Mouse (Mus musculus) gastrocnemius, postnatal 10 days (tissue): ENCODE measurements at regions not wholly inside any gene's neighbourhood (a gene's known extent, or its start where the extent isn't known, plus 50 kb on each side); places are given as distances from the start of the nearest gene placed in this dataset.

Experiments used
- DNase-seq: peaks from one replicate; pipeline ENCODE4 v3.0.0; 2021; ENCODE audit warnings: mixed read lengths
- microRNA-seq, 2 experiments: library from miRNA; unstranded; fragments of <30 nt; microRNA quantifications; one replicate each; pipeline ENCODE4 v1.2.0; 2021

DNA sequence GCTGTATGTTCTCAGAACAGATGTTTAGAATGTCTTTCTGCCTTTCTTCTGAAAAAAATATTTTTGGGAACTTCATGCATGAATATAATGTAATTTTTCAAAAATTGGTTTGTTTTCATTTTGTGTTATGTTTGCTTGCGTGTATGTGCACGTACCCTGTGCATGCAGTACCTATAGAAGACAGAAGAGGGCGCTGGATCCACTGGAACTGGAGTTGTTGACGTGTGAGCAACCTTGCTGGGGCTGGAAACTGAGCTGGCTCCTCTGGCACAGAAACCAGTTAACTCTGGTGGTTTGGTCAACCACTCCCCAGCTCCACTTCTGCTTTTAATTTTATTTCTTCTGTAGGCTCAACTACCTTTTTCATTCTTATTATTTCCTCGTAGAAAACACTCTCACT, 702.0 kb upstream of the Tmpo start:
- no peak for DNase-seq

DNA sequence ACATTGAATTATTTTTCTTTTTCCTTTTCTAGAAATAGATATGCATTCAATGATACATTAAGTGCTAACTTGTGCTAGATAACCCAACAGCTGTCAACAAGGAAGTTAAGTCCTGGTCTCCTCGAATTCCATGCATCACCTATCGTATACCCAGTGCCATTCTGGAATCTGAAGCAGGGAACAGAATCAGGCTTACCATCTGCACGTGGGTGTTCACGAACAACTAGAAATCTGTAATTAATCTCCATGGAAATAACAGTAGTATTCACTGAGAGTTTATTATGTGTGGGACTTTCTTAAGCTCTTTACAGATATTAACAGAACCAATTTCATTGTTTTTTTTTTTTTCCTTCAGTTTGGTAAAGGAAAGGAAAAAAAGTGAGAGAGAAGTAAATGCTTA, 701.4 kb upstream of the Tmpo start:
- no peak for DNase-seq

DNA sequence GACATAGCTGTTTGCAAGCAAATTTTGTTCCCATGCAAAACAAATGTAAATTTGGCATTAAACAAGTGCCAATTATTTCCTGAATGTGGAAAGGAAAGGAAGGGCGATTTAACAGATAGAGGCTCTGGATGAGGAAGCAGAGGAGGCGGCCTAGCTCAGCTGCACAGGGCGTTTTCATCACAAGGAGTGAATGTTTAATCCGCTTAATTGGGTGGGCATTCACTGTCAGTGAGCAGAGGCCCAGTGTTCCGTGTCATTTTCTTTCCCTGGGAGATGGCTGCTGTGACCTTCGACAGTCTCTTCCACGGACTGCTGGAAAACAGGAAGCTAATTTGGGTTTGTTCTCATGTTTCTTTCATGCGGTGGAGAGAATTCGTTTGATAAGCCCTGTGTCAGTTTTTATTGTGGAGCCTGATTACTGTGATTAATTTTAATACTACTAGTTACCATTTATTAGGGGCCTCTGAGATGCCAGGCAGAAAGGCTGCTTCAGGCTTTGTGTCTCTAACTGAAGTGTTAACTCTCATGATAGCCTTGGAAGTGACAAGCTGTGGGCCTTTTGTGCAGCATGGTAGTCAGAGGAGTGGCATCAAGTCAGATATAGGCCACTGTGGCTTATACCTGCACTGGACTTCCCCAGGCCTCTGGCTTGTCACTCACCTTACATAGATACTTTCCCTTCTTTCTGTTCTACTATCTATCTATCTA, 700.6 kb upstream of the Tmpo start:
- no peak for DNase-seq

DNA sequence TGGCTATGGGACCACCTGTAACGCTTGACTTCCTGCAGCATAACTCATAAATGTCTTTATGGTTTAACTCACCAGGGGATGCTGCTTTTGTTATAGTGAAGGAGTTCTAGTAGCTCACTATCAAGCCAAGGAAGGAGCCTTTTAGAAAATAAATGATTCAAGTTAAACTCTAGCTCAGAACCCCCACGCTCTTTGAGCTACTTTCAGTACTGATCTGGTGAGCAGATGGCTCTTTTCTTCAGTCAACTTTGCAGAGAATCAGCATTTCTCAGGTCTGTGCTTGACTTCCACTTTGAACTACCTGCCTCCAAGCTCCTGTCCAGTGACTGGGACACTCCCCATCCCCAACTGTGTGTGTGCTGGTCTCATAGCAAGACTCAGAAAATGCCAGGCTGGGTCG, 694.3 kb upstream of the Tmpo start:
- DNase-seq = no peak

DNA sequence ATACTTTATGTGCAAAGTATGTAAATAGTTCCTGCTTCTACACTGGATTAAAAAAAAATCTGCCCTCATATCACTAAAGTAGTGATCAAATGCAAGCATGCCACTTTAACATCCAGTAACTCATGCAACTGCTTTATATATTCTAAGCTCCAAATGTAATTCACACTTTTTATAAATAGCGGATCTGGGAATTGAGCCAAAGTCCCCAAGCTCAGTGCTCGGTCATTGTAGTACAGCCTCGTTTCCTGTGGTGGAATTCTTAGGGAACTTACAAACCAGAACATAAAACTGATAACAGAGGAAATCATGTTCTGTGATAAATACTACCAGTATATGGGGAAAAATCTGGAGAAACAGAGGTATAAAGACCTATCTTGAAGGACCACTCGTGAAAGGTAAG, 690.1 kb upstream of the Tmpo start:
- no peak for DNase-seq

DNA sequence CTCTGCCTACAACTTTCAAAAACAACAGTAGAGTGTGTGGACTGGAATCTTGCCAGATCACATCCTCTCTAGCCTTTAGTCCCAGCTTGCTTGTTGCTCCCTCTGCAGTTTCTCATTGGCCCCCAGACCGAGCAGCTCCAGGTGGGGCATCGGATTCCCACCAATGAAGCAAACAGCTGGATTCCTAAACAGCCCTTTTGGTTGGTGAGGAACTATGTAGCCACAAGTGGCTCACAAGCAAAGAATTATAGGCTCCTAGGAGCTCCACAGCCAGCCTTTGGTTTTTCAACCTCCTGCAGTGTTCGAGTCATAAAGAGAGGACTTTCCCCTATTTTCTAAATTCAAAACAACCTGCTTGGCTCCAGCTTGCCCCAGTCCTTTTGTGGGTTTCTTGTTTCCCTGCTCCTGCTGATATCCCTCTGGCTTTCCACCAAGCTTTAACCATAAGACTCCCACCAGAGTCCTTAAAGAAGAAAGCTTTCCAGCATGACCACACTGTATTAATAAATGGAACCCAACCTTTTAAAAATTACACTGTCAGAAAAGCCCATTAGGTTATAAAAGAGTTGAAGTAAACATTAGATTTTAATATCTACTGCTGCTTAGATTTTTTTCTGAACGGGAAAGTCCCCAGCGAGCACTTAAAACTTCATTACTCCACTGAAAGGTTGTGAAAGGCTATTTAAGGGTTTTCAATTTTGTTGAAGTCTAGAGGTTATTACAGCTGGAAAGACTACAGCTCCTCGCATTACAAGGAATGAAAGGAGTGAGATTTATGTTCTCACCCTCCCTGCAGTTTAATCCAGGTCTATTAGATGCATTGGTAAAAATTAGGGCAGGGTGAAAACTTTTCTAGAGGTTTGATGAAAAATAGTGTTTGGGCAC, 677.8 kb upstream of the Tmpo start:
- DNase-seq = no peak

DNA sequence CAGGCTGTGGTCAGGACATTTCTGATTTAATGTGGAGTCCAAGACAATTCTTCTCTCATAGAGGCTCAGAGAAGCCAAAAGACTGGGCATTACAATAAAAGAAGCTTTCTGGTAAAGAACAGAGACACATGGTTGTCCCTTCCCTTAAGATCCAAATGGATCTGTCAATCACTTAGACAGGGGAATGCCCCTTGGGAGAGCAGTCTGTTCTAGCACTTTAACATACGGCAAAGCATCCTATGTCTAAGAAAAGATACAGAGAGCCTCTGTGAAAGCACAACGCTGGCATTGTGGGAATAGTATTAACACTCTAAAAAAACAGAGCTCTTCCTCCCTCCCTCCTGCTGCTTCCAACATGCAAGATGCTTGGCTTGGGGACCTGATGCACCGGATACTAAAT, 646.0 kb upstream of the Tmpo start:
- no peak for DNase-seq

DNA sequence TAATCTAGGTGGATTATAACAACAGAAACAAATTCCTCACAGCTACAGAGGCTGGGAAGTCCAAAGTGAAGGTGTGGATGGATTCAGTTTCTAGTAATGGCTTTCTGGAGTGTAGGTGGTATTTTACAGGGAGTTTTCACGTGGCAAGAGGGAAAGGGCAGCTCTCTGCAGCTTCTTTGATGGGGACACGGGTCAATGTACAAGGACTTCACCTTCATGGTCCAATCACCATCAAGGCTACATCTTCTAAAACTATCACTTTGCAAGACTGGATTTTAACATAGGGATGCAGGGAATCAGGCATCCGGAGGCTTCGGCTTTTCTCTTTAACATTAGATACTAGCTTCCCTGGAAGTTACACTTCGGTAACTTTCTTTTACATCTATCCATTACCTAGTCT, 642.4 kb upstream of the Tmpo start:
- DNase-seq = no peak

DNA sequence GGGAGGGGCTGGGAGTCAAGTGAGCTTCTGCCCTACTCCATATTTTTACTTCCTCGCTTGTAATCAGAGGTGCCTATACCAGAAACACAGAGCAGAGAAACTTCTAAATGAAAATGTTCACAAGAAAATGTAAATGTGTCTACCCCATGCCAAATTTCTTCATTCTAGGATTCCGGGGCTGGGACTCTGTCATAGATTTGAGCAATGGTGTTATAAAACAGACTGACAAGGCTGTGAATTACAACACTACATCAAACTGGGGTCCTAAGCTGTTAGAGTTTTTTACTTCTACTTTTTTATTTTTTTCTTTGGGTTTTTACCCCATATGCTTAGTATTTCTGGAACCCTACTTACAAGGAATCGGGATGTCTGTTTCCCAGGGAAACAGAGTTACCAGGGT, 623.8 kb upstream of the Tmpo start:
- DNase-seq = no peak

Small RNAs in the stretch of these regions (microRNA-seq; reads per million reads assigned to microRNA genes)
- gene Gm22582 (0 reads per million in 2 experiments), gene Mir1251 (0 to 1.3 reads per million in 2 experiments), gene Mir135a-2 (0.50 to 1.3 reads per million in 2 experiments)
